Mouse (Mus musculus): ENCODE data around the gene Ppard. TPM values are rescaled to one million over a fixed set of nuclear protein-coding genes. Genes with fewer than 3 reads are reported as not detected.

Ppard gene
- polyA plus RNA-seq, 1 experiment from 2014 or later: 2.1 TPM

DNA sequence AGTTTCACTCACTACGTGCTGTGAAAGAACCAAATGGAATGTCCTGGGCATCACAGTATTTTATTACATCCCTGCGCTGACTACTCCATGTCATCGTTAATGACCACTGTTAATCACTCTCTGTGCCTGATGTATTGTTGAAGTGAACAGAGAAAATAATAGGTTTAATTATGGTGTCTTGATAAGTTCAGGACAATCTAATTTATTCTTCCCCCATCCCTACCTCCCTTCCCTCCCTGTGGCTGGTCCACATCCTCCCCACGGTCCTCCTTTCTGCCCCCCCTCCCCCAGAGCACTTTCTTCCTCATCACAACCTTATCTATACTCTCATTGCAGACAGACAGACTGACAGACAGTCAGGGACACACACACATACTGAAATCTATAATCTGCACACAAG, 22.3 kb downstream of the Ppard start:
- DNase-seq (ENCODE audit: low spot score) (no peak), ATAC-seq (ENCODE audit: insufficient read depth, low FRiP score, low TSS enrichment) (no peak)
- no peak overlapping the region for H3K27ac ChIP-seq (ENCODE audit: low read depth, low read length)
- no peaks in the 10 kb centered on the region for H3K27me3 ChIP-seq (ENCODE audit: control insufficient read depth, insufficient read depth, low read length)
- H3K9me3 ChIP-seq (ENCODE audit: control insufficient read depth, low read length): no peaks in the 10 kb centered on the region; the same call in 1 of the 2 replicates
- H3K4me2 ChIP-seq (ENCODE audit: low read depth): no peak overlapping the region
- H3K9ac ChIP-seq (ENCODE audit: low read length): no peak overlapping the region
- 54% methylated on average over 4 of the region's 4 CpGs for WGBS
- no peaks in the 10 kb centered on the region; the same call in 1 of the 2 replicates for H3K36me3 ChIP-seq (ENCODE audit: control insufficient read depth, insufficient read depth, low read length)
- H3K4me3 ChIP-seq (ENCODE audit: low read depth, low read length): no peak overlapping the region
- peaks cover 11% of the 10 kb centered on the region for H3K4me1 ChIP-seq (ENCODE audit: control insufficient read depth, insufficient read depth, low read length)

DNA sequence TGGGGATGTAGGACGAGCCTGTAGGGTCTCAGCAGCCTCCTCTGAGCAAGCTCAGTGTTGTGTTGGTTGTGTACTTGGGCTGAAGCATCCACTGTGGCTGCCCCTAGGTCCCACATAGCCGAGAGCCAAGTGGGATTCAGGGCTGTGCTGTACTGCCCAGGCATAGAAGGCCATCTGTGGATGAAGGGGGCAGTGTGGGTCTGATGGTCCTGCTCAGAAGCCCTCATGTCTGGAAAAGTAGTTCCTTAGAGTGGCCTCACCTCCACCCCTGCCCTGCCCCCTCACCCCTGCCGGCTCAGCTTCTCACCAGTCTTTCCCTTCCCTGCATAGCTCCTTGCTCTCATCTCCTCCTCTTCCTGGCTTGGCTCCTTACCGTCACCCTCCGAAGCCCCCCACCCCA, 23.2 kb downstream of the Ppard start:
- WGBS: 37% methylated on average over 5 of the region's 5 CpGs
- Histone ChIP-seq H3K4me1 (ENCODE audit: control insufficient read depth, insufficient read depth, low read length) (peaks cover 11% of the 10 kb centered on the region), H3K9me3 (ENCODE audit: control insufficient read depth, low read length) (no peaks in the 10 kb centered on the region; the same call in 1 of the 2 replicates), H3K36me3 (ENCODE audit: control insufficient read depth, insufficient read depth, low read length) (no peaks in the 10 kb centered on the region; the same call in 1 of the 2 replicates), H3K4me3 (ENCODE audit: low read depth, low read length) (no peak overlapping the region), H3K27ac (ENCODE audit: low read depth, low read length) (0 out of 2 replicates have a peak overlapping the region, but pooled peaks have one; percentile 14), H3K9ac (ENCODE audit: low read length) (no peak overlapping the region), H3K4me2 (ENCODE audit: low read depth) (no peak overlapping the region), H3K27me3 (ENCODE audit: control insufficient read depth, insufficient read depth, low read length) (no peaks in the 10 kb centered on the region)
- DNase-seq (ENCODE audit: low spot score) (no peak), ATAC-seq (ENCODE audit: insufficient read depth, low FRiP score, low TSS enrichment) (no peak)

DNA sequence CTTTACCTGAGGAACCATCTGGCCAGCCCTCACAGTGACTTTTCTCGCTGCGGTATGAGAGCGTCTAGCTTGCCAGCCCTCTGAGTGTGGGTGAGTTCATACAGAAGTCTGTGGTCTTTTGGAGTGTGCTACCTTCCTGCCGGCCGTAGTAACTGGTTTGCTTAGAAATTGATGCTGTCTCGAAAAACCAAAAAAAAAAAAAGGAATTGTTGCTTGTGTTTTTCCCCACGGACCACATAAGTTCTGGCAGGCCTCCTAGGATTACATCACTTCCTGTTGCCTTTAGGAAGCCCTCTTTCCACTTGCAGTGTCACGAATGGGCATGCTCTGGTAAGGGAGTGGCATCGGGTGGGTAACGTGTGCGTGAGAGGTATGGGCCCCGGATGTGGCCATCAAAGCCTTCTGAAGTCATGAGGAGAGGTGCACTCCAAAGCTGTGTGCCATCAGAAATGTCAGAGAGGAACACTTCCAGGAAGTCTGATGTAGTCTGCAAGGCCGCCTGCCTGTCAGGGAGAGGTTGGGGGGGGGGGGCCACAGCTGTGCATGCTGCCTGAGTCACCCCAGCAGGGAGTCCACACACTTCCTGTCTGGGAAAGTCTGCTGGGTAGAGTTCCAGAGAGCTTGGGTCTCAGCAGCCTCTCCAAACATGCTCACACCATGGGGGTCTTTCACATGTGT, 24.3 kb downstream of the Ppard start:
- no peak overlapping the region for H3K4me2 ChIP-seq (ENCODE audit: low read depth)
- H3K36me3 ChIP-seq (ENCODE audit: control insufficient read depth, insufficient read depth, low read length): no peaks in the 10 kb centered on the region; the same call in 1 of the 2 replicates
- no peak overlapping the region for H3K9ac ChIP-seq (ENCODE audit: low read length)
- DNase-seq (ENCODE audit: low spot score) (peak; percentile 53), ATAC-seq (ENCODE audit: insufficient read depth, low FRiP score, low TSS enrichment) (no peak)
- peaks cover 11% of the 10 kb centered on the region for H3K4me1 ChIP-seq (ENCODE audit: control insufficient read depth, insufficient read depth, low read length)
- 0 out of 2 replicates have a peak overlapping the region, but pooled peaks have one; percentile 49 for H3K27ac ChIP-seq (ENCODE audit: low read depth, low read length)
- 65% methylated on average over 13 of the region's 13 CpGs for WGBS
- no peaks in the 10 kb centered on the region for H3K27me3 ChIP-seq (ENCODE audit: control insufficient read depth, insufficient read depth, low read length)
- no peaks in the 10 kb centered on the region; the same call in 1 of the 2 replicates for H3K9me3 ChIP-seq (ENCODE audit: control insufficient read depth, low read length)
- H3K4me3 ChIP-seq (ENCODE audit: low read depth, low read length): no peak overlapping the region

DNA sequence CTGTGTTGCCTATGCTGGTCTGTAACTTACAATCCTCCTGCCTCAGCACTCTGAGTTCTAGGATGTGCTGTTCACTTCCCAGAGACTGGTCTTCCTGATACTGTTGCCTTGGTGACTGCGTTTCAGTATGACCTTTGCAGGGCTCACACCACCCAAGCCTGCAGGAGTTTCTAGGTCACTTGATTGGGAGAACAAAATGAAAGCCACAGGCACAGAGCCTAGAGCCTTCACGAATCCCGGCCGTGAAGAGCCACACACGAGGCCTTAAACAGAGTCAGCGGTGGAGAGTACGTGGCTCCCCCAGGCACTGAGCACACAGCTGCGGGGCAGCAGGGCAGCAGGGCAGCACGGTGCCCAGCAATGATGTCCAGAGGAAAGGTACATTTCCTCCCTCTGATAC, 25.8 kb downstream of the Ppard start:
- Histone ChIP-seq H3K9me3 (ENCODE audit: control insufficient read depth, low read length) (no peaks in the 10 kb centered on the region; the same call in 1 of the 2 replicates), H3K36me3 (ENCODE audit: control insufficient read depth, insufficient read depth, low read length) (no peaks in the 10 kb centered on the region), H3K9ac (ENCODE audit: low read length) (no peak overlapping the region), H3K4me3 (ENCODE audit: low read depth, low read length) (no peak overlapping the region), H3K4me1 (ENCODE audit: control insufficient read depth, insufficient read depth, low read length) (peaks cover 11% of the 10 kb centered on the region), H3K27ac (ENCODE audit: low read depth, low read length) (no peak overlapping the region), H3K27me3 (ENCODE audit: control insufficient read depth, insufficient read depth, low read length) (no peaks in the 10 kb centered on the region), H3K4me2 (ENCODE audit: low read depth) (no peak overlapping the region)
- ATAC-seq (ENCODE audit: insufficient read depth, low FRiP score, low TSS enrichment) (no peak), DNase-seq (ENCODE audit: low spot score) (no peak)
- WGBS: 88% methylated on average over 9 of the region's 9 CpGs

DNA sequence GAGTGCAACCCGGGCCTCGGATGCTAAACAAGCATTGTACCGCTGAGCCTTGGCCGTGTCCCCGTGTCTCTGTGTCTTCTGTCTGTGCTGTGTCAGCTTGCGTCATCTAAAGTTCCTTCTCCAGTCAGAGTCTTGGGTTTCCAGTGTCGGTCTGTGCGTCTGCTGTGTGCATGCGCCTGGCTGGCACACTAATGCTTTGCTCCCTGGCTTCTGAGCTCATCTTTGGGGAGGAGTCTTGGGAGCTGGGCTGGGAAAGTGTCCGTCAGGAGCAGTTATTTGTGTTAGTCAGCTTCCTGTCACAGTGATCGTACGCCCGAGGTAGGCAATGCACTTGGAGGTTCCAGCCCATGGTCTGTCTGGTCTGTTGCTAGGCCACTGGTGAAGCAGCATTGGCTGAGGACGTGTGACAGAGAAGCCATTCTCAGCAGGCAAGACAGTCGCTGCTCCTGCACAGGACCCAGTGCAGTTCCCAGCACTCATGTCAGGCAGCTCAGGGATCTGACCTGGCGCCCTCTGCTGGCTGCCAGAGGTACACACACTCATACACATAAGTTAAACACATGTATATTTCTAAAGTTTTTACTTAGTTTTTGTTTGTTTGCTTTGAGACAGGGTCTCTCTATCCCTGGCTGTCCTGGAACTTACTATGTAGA, 27.5 kb downstream of the Ppard start:
- no peak for DNase-seq (ENCODE audit: low spot score)
- H3K9ac ChIP-seq (ENCODE audit: low read length): no peak overlapping the region

DNA sequence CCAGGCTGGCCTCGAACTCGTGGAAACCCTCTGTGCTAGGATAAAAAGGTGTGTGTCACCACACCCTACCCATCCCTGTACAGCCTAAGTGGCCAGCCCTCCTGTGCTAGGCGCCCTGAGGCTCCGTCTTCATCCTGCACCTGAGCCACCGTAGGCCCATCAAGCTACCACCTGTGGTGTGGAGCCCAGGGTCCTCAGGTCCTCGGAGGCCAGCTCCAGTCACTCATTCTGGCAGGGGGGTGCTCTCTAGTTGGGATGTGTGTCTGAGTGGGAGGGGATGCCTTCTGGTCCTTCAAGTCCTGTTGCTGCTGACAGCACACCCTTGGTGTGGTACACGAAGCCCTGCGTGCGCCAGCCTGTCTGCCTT, 28.0 kb downstream of the Ppard start:
- Histone ChIP-seq H3K36me3 (ENCODE audit: control insufficient read depth, insufficient read depth, low read length) (no peaks in the 10 kb centered on the region), H3K9me3 (ENCODE audit: control insufficient read depth, low read length) (no peaks in the 10 kb centered on the region; the same call in 1 of the 2 replicates), H3K9ac (ENCODE audit: low read length) (no peak overlapping the region), H3K27ac (ENCODE audit: low read depth, low read length) (no peak overlapping the region), H3K4me1 (ENCODE audit: control insufficient read depth, insufficient read depth, low read length) (peaks cover 10% of the 10 kb centered on the region), H3K27me3 (ENCODE audit: control insufficient read depth, insufficient read depth, low read length) (no peaks in the 10 kb centered on the region), H3K4me2 (ENCODE audit: low read depth) (no peak overlapping the region), H3K4me3 (ENCODE audit: low read depth, low read length) (no peak overlapping the region)
- WGBS: 85% methylated on average over 9 of the region's 9 CpGs
- ATAC-seq (ENCODE audit: insufficient read depth, low FRiP score, low TSS enrichment) (no peak), DNase-seq (ENCODE audit: low spot score) (no peak)

More for the DNA sequence above, 27.5 kb downstream of the Ppard start:
- no peak for ATAC-seq (ENCODE audit: insufficient read depth, low FRiP score, low TSS enrichment)
- H3K4me1 ChIP-seq (ENCODE audit: control insufficient read depth, insufficient read depth, low read length): peaks cover 11% of the 10 kb centered on the region
- H3K27ac ChIP-seq (ENCODE audit: low read depth, low read length): no peak overlapping the region
- H3K9me3 ChIP-seq (ENCODE audit: control insufficient read depth, low read length): no peaks in the 10 kb centered on the region; the same call in 1 of the 2 replicates
- H3K27me3 ChIP-seq (ENCODE audit: control insufficient read depth, insufficient read depth, low read length): no peaks in the 10 kb centered on the region
- no peak overlapping the region for H3K4me3 ChIP-seq (ENCODE audit: low read depth, low read length)
- H3K36me3 ChIP-seq (ENCODE audit: control insufficient read depth, insufficient read depth, low read length): no peaks in the 10 kb centered on the region
- WGBS: 78% methylated on average over 16 of the region's 16 CpGs
- no peak overlapping the region for H3K4me2 ChIP-seq (ENCODE audit: low read depth)

DNA sequence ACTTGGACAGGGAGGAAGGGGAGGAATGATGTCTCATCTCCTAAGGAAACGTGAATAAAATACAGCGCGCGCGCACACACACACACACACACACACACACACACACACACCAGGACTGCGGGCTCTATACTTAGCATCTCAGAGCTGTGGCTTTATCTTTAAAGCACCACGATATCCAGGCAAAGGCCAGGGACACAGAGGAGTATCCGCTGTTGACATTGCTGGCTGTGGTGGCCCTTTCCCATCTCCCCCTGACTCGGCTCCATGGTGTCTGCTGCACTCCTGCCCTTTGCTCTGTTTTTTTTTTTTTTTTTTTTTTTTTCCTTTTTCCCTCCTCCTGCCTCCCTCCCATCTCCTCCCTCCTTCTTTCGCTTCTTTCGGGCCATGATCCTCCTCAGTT, 29.3 kb downstream of the Ppard start:
- ATAC-seq (ENCODE audit: insufficient read depth, low FRiP score, low TSS enrichment) (no peak), DNase-seq (ENCODE audit: low spot score) (no peak)
- peaks cover 5% of the 10 kb centered on the region for H3K4me1 ChIP-seq (ENCODE audit: control insufficient read depth, insufficient read depth, low read length)
- H3K4me3 ChIP-seq (ENCODE audit: low read depth, low read length): no peak overlapping the region
- no peak overlapping the region for H3K4me2 ChIP-seq (ENCODE audit: low read depth)
- WGBS: 80% methylated on average over 10 of the region's 11 CpGs
- H3K36me3 ChIP-seq (ENCODE audit: control insufficient read depth, insufficient read depth, low read length): no peaks in the 10 kb centered on the region
- H3K9me3 ChIP-seq (ENCODE audit: control insufficient read depth, low read length): no peaks in the 10 kb centered on the region; the same call in 1 of the 2 replicates
- H3K9ac ChIP-seq (ENCODE audit: low read length): no peak overlapping the region
- no peak overlapping the region for H3K27ac ChIP-seq (ENCODE audit: low read depth, low read length)
- H3K27me3 ChIP-seq (ENCODE audit: control insufficient read depth, insufficient read depth, low read length): no peaks in the 10 kb centered on the region

DNA sequence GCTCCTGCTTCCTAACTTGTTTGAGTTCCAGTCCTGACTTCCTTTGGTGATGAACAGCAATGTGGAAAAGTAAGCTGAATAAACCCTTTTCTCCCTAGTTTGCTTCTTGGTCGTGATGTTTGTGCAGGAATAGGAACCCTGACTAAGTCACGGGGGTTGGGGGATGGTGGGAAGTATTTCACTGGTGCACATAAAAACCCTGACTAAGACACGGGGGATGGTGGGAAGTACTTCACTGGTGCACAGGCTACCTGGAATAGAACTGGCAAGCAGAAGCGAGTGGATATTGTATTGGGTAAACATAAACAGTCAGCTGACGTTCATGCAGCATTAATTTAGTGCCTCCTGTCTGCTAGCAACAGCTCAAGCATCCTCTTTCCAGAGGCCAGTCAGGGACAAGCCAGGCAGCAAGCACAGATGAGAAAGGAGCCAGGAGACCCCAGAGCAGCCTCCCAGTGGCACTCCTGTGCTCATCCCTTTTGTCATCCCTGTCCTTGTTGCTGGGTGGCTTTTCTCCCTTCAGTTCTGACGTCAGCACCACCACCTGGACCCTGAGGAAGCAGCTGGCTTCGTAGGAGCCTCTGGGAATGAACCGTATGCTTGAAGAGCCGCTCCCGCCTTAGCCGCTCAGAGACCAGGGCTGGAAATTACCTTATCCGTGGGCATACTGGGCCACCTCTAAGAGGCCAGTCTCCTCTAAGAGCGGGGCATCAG, 30.8 kb downstream of the Ppard start:
- H3K4me3 ChIP-seq (ENCODE audit: low read depth, low read length): no peak overlapping the region
- H3K4me2 ChIP-seq (ENCODE audit: low read depth): no peak overlapping the region
- no peak overlapping the region for H3K9ac ChIP-seq (ENCODE audit: low read length)
- H3K36me3 ChIP-seq (ENCODE audit: control insufficient read depth, insufficient read depth, low read length): no peaks in the 10 kb centered on the region
- H3K9me3 ChIP-seq (ENCODE audit: control insufficient read depth, low read length): no peaks in the 10 kb centered on the region; the same call in 1 of the 2 replicates
- no peak overlapping the region; the same call in 1 of the 2 replicates for H3K27ac ChIP-seq (ENCODE audit: low read depth, low read length)
- no peaks in the 10 kb centered on the region for H3K4me1 ChIP-seq (ENCODE audit: control insufficient read depth, insufficient read depth, low read length)
- 71% methylated on average over 13 of the region's 13 CpGs for WGBS
- no peak for DNase-seq (ENCODE audit: low spot score)
- no peaks in the 10 kb centered on the region for H3K27me3 ChIP-seq (ENCODE audit: control insufficient read depth, insufficient read depth, low read length)
- ATAC-seq (ENCODE audit: insufficient read depth, low FRiP score, low TSS enrichment): no peak

Measured in neural tube, embryonic 11.5 days (tissue).